Mouse (Mus musculus): ENCODE results near the gene Vmn1r220. TPM values are rescaled to one million over a fixed set of nuclear protein-coding genes. Genes with fewer than 3 reads are reported as not detected.

The Vmn1r220 gene
- total and polyA plus RNA-seq, 2 experiments from 2014 or later: not detected

DNA sequence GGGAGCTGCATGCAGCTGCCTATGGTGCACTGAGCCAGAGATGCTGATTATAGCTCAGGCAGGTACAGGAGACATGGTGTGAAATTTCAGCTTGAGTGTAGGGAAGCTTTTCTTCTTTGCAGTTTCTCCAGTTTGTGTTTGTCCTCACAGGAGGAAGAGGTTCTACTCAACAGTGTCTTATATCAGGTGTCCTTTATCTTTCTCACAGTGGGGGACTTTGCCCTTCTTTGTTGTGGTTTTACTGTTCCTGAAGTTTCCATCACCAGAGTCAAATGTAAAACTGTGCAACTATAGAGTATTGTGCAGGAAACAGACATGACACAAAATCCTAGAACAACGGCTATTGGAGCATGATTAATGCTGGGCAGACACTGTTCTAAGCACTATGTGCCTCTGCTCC is 54.3 kb downstream of the Vmn1r220 start:
- no peak overlapping the region for H3K4me3 ChIP-seq (ENCODE audit: low read depth, low read length)
- H3K27me3 ChIP-seq (ENCODE audit: insufficient read depth, low read length): no peaks in the 10 kb centered on the region
- no peak overlapping the region for H3K27ac ChIP-seq (ENCODE audit: low read depth, low read length)
- no peak overlapping the region for H3K9ac ChIP-seq
- H3K4me1 ChIP-seq (ENCODE audit: insufficient read depth): no peaks in the 10 kb centered on the region
- ATAC-seq: no peak
- H3K4me2 ChIP-seq (ENCODE audit: low read depth): no peak overlapping the region
- no peaks in the 10 kb centered on the region for H3K9me3 ChIP-seq (ENCODE audit: low read length)
- WGBS: 46% methylated on average over 1 of the region's 1 CpGs
- TF ChIP-seq CTCF (IDR thresholded peaks at IDR 0.05; ENCODE audit: low read depth): no peak
- no peak for DNase-seq
- no peaks in the 10 kb centered on the region for H3K36me3 ChIP-seq (ENCODE audit: insufficient read depth)

DNA sequence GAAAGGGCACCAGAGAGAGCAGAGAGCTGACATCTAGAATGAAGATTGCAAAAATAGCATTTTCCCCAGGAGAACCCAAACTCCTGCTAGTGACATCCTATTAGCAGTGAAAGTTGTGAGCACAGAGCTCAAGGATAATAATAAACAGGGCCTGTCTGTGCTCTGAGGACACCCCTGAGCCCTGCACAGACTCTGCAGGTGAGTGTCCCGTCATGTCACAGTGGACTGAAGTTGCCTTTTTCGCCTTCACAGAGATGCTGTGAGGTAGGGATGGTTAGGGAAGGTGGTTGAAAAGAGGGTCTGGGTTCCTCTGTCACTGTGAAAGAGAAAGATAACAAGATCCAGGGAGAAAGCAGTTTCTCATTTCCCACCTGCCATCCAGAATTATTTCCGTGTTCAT is 54.7 kb downstream of the Vmn1r220 start, which contains the start of gene Vmn1r218:
TSS of gene Vmn1r218 (plus strand) at position 57 of the 400 bp plus-strand sequence.
- 65% methylated on average over 3 of the region's 3 CpGs for WGBS
- no peak for ATAC-seq
- no peak for TF ChIP-seq CTCF (IDR thresholded peaks at IDR 0.05; ENCODE audit: low read depth)

More for the DNA sequence above, 54.7 kb downstream of the Vmn1r220 start, which contains the start of gene Vmn1r218:
- Histone ChIP-seq H3K27me3 (ENCODE audit: insufficient read depth, low read length) (no peaks in the 10 kb centered on the region), H3K4me3 (ENCODE audit: low read depth, low read length) (no peak within 1 kb of the TSS), H3K4me1 (ENCODE audit: insufficient read depth) (no peaks in the 10 kb centered on the region), H3K4me2 (ENCODE audit: low read depth) (no peak within 1 kb of the TSS), H3K9ac (no peak within 1 kb of the TSS), H3K27ac (ENCODE audit: low read depth, low read length) (no peak within 1 kb of the TSS), H3K36me3 (ENCODE audit: insufficient read depth) (no peaks in the 10 kb centered on the region), H3K9me3 (ENCODE audit: low read length) (no peaks in the 10 kb centered on the region)
- no peak for DNase-seq

Other genes with a start within 250 kb of the Vmn1r220 start
- gene Vmn1r213, start 180.3 kb downstream of the Vmn1r220 start, total RNA-seq (2014; rRNA removed): not detected in 2 replicates
- gene Vmn1r213, start 180.3 kb downstream of the Vmn1r220 start, polyA plus RNA-seq (2015; fragmentation: Nextera tagmentation; extraction: Ambion mirVana): not detected in 2 replicates
- gene Vmn1r214, start 157.6 kb downstream of the Vmn1r220 start, total RNA-seq (2014; rRNA removed): not detected in 2 replicates
- gene Vmn1r214, start 157.6 kb downstream of the Vmn1r220 start, polyA plus RNA-seq (2015; fragmentation: Nextera tagmentation; extraction: Ambion mirVana): not detected in 2 replicates
- gene Vmn1r215, start 120.0 kb downstream of the Vmn1r220 start, total RNA-seq (2014; rRNA removed): not detected in 2 replicates
- gene Vmn1r215, start 120.0 kb downstream of the Vmn1r220 start, polyA plus RNA-seq (2015; fragmentation: Nextera tagmentation; extraction: Ambion mirVana): not detected in 2 replicates
- gene Vmn1r217, start 69.7 kb downstream of the Vmn1r220 start, total RNA-seq (2014; rRNA removed): not detected in 2 replicates
- not detected in 2 replicates for gene Vmn1r217, start 69.7 kb downstream of the Vmn1r220 start, polyA plus RNA-seq (2015; fragmentation: Nextera tagmentation; extraction: Ambion mirVana)
- gene Vmn1r218, start 54.8 kb downstream of the Vmn1r220 start, total RNA-seq (2014; rRNA removed): not detected in 2 replicates
- gene Vmn1r218, start 54.8 kb downstream of the Vmn1r220 start, polyA plus RNA-seq (2015; fragmentation: Nextera tagmentation; extraction: Ambion mirVana): not detected in 2 replicates
- not detected in 2 replicates for gene Vmn1r219, start 28.7 kb downstream of the Vmn1r220 start, total RNA-seq (2014; rRNA removed)
- gene Vmn1r219, start 28.7 kb downstream of the Vmn1r220 start, polyA plus RNA-seq (2015; fragmentation: Nextera tagmentation; extraction: Ambion mirVana): not detected in 2 replicates
- gene Vmn1r221, start 26.2 kb upstream of the Vmn1r220 start, total RNA-seq (2014; rRNA removed): not detected in 2 replicates
- gene Vmn1r221, start 26.2 kb upstream of the Vmn1r220 start, polyA plus RNA-seq (2015; fragmentation: Nextera tagmentation; extraction: Ambion mirVana): not detected in 2 replicates
- gene Vmn1r222, start 48.0 kb upstream of the Vmn1r220 start, total RNA-seq (2014; rRNA removed): not detected in 2 replicates
- not detected in 2 replicates for gene Vmn1r222, start 48.0 kb upstream of the Vmn1r220 start, polyA plus RNA-seq (2015; fragmentation: Nextera tagmentation; extraction: Ambion mirVana)
- gene Vmn1r223, start 59.2 kb upstream of the Vmn1r220 start, total RNA-seq (2014; rRNA removed): not detected in 2 replicates
- gene Vmn1r223, start 59.2 kb upstream of the Vmn1r220 start, polyA plus RNA-seq (2015; fragmentation: Nextera tagmentation; extraction: Ambion mirVana): not detected in 2 replicates
- 32.9 and 35.5 TPM in 2 replicates for gene Zfp322a, start 181.2 kb upstream of the Vmn1r220 start, total RNA-seq (2014; rRNA removed)
- 23.1 and 33.6 TPM in 2 replicates for gene Zfp322a, start 181.2 kb upstream of the Vmn1r220 start, polyA plus RNA-seq (2015; fragmentation: Nextera tagmentation; extraction: Ambion mirVana)
- gene Abt1, start 235.9 kb upstream of the Vmn1r220 start, total RNA-seq (2014; rRNA removed): 6.5 and 8.2 TPM in 2 replicates
- 7.7 and 8.2 TPM in 2 replicates for gene Abt1, start 235.9 kb upstream of the Vmn1r220 start, polyA plus RNA-seq (2015; fragmentation: Nextera tagmentation; extraction: Ambion mirVana)

Measured in forebrain, postnatal 0 days (tissue).